Mouse (Mus musculus) layer of hippocampus, postnatal 25 days (tissue): ENCODE data around the gene Cabp7. TPM values are rescaled to one million over a fixed set of nuclear protein-coding genes. Genes with fewer than 3 reads are reported as not detected.
"Not testable (repeated sequence)": the region's sequence is repeated elsewhere in the genome, so short reads cannot be mapped to it uniquely, and the experiment has no call there.

ENCODE experiments used
- DNase-seq, 2 experiments: peaks; one replicate each; pipeline ENCODE4 v3.0.0; 2022; ENCODE audit warnings: mixed read lengths in 2 of 2, low spot score in 1 of 2; ENCODE audit errors: extremely low spot score in 1 of 2
- total RNA-seq, 2 experiments: library from RNA; stranded (reverse); gene quantifications; 2 replicates each; pipeline ENCODE4 v1.2.3; 2021

The Cabp7 gene
- total RNA-seq, 2 experiments from 2014 or later = 255 to 273 TPM

- DNase-seq = not testable (repeated sequence)
Observed at GRCm38 (mm10) chr11:4710188-4710587, 36.4 kb downstream of the Cabp7 start.

GRCm38 (mm10) chr11:4705178-4705577 is 41.4 kb downstream of the Cabp7 start:
- no peak for DNase-seq

GRCm38 (mm10) chr11:4704072-4704964 is 42.3 kb downstream of the Cabp7 start, which contains the start of the genes Uqcr10 and Zmat5:
Uqcr10 (minus strand) TSS chr11:4704342.
Zmat5 (plus strand) TSS chr11:4704678.
- DNase-seq = peak; percentile 87 to 89

- DNase-seq = no peak
Observed at GRCm38 (mm10) chr11:4703688-4704071, 42.9 kb downstream of the Cabp7 start.

GRCm38 (mm10) chr11:4700726-4701125 is 45.9 kb downstream of the Cabp7 start:
- DNase-seq = no peak

GRCm38 (mm10) chr11:4697043-4697983 is 49.3 kb downstream of the Cabp7 start:
- peak in 1 of 2 experiments; percentile 76 for DNase-seq

- DNase-seq = no peak
Observed at GRCm38 (mm10) chr11:4692162-4692561, 54.4 kb downstream of the Cabp7 start.

GRCm38 (mm10) chr11:4691213-4691612 is 55.4 kb downstream of the Cabp7 start:
- no peak for DNase-seq

GRCm38 (mm10) chr11:4690353-4690752 is 56.2 kb downstream of the Cabp7 start:
- DNase-seq = no peak

GRCm38 (mm10) chr11:4688632-4689380 is 57.8 kb downstream of the Cabp7 start:
- no peak for DNase-seq

GRCm38 (mm10) chr11:4687874-4688273 is 58.7 kb downstream of the Cabp7 start:
- DNase-seq = no peak

- no peak for DNase-seq
Observed at GRCm38 (mm10) chr11:4687027-4687426, 59.6 kb downstream of the Cabp7 start.

Other genes with a start within 250 kb of the Cabp7 start
- gene Mtmr3, start 151.9 kb downstream of the Cabp7 start, total RNA-seq = 10 to 100 TPM; 69.3 to 71.4 TPM
- gene Gm11032, start 126.7 kb downstream of the Cabp7 start, total RNA-seq = not detected
- gene Ascc2, start 109.0 kb downstream of the Cabp7 start, total RNA-seq = 10 to 100 TPM; 20.0 to 22.9 TPM
- 100 to 1,000 TPM; 391 to 441 TPM for gene Uqcr10, start 42.4 kb downstream of the Cabp7 start, total RNA-seq
- 10 to 100 TPM; 30.1 to 37.1 TPM for gene Zmat5, start 42.1 kb downstream of the Cabp7 start, total RNA-seq
- 100 to 1,000 TPM; 102 to 107 TPM for gene Nf2, start 102.8 kb upstream of the Cabp7 start, total RNA-seq
- 10 to 100 TPM; 80.6 to 95.5 TPM for gene Nipsnap1, start 127.2 kb upstream of the Cabp7 start, total RNA-seq
- gene Thoc5, start 148.5 kb upstream of the Cabp7 start, total RNA-seq = 10 to 100 TPM; 36.2 to 38.9 TPM
- 10 to 100 TPM; 37.9 to 39.0 TPM for gene Nefh, start 201.3 kb upstream of the Cabp7 start, total RNA-seq
- gene Ap1b1, start 240.0 kb upstream of the Cabp7 start, total RNA-seq = 100 to 1,000 TPM; 134 to 146 TPM